Mouse (Mus musculus): ENCODE measurements around the gene Lrriq4.

DNA sequence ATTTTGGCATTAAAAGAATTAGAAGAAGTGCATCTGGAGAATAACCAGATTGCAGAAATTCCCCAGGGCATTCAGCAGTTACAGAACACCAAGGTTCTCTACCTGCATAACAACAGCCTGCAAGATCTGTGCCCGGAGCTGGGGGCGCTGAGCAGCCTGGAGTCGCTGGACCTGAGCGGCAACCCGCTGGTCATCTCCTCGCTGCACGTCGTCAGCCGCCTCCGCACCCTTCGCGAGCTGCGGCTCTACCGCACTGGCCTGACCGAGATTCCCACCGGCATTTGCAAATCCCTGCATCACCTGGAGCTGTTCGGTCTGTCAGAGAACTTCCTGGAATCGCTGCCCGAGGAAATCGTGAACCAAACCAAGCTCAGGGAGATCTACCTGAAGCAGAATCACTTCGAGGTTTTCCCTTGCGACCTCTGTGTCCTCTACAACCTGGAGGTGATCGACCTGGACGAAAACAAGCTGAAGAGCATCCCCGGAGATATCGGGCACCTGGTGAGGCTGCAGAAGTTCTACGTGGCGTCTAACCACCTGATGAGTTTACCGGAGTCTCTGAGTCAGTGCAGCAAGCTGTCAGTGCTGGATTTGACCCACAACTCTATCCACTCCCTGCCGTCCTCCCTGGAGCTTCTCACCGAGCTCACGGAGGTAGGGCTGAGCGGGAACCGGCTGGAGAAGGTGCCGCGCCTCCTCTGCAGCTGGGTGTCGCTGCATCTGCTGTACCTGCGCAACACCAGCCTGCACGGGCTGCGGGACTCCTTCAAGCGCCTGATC is 5.9 kb downstream of the Lrriq4 start:
- no peak for TF ChIP-seq CTCF (IDR thresholded peaks at IDR 0.05; ENCODE audit: extremely low read depth, insufficient read depth, low read length)
- no peak for TF ChIP-seq POLR2A (IDR thresholded peaks at IDR 0.05; ENCODE audit: extremely low read depth, insufficient read depth, low read length)

All from cortical plate, adult 2 months (tissue).